Mouse (Mus musculus) layer of hippocampus, postnatal 14 days (tissue): ENCODE data around the gene Vmo1. TPM values are rescaled to one million over a fixed set of nuclear protein-coding genes. Genes with fewer than 3 reads are reported as not detected.
"Not testable (repeated sequence)": the region's sequence is repeated elsewhere in the genome, so short reads cannot be mapped to it uniquely, and the experiment has no call there.

Experiments used
- DNase-seq, 2 experiments: peaks; one replicate each; pipeline ENCODE4 v3.0.0; 2021 to 2022; ENCODE audit warnings: low spot score in 2 of 2, mixed read lengths in 1 of 2
- long read RNA-seq, 2 experiments: library from polyadenylated mRNA; stranded (forward); transcript quantifications; one replicate each; pipeline ENCODE4 v2.0.0; 2021
- total RNA-seq, 2 experiments: library from RNA; stranded (reverse); gene quantifications; 2 replicates each; pipeline ENCODE4 v1.2.3; 2021

The Vmo1 gene
- not detected for total RNA-seq
- long read RNA-seq, experiment 1, partial matches to known transcripts: 0 of 1 reads
- long read RNA-seq, experiment 1, other reads (novel, unspliced or antisense): 1 of 1 reads
- long read RNA-seq, experiment 2: 0 reads

GRCm38 (mm10) chr11:70514288-70514687 is at the start of gene Vmo1:
Gene Vmo1, minus strand, starts transcription at chr11:70514616.
- DNase-seq: no peak

GRCm38 (mm10) chr11:70563470-70564275 is 49.3 kb upstream of the Vmo1 start:
- DNase-seq: no peak

DNA sequence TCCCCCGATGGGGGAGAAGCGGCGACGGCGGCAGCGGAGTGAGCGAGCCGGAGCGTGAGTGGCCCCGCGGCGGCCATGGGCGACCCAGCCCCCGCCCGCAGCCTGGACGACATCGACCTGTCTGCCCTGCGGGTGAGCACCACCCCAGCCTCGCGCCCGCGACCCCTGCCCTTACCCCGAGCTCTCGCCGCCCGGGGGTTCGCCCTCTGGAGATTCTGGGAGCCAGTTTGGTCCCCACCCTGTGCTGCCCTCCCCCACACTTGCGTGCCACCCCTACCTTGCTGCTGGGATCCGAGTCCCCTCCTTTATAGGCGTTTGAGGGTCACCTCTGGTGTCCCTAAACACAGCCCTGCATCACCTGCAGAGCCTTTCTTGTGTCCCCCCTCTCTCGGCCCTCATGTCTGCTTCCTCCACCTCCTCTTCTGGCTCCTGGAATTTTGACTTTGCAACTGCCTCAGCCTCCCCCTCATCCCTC is 48.6 kb upstream of the Vmo1 start:
- DNase-seq: no peak

GRCm38 (mm10) chr11:70562287-70562994 is 48.0 kb upstream of the Vmo1 start, which contains the start of gene Mink1:
Gene Mink1, plus strand, starts transcription at chr11:70562881.
- peak; percentile 87 to 92 for DNase-seq

DNA sequence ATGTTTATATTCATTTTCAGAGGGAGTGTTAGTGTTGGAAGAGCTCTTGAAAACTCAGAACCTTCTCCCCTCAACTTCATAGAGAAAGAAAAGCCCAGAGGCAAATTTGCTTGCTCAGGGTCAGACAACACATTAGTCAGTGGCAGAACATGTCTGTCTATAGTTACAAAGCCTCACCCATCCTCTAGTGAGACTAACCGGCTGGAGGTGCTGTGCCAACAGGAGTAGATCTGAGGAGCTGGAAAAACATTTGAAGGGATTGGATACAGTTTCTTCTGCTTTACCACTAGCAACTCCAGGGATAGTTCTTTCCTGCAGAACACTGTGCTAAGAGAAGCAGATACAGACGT is 47.5 kb upstream of the Vmo1 start:
- no peak for DNase-seq

DNA sequence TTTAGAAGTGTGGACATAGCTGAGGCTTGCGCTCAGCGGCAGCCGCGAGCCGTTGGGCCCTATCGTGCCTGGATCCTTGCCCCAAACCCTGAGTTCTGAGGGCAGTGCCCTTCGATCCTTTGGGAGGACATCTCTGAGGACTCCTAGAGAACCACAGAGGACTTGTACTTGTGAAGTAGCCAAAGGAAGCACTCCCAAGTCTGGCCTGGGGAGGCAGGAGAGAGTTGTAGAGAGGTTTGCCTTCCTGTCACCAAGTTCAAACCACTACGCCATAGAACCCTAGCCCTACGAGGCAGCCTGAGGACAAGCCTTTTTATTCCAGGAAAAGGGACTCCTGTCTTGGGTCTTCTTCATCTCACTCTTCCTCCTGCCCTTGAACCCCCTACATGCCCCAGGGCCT is 43.1 kb upstream of the Vmo1 start:
- no peak for DNase-seq

- no peak for DNase-seq
These were observed 39.5 kb upstream of the Vmo1 start for GRCm38 (mm10) chr11:70553940-70554339.

- DNase-seq: no peak
These were observed 37.1 kb upstream of the Vmo1 start for GRCm38 (mm10) chr11:70551526-70551925.

GRCm38 (mm10) chr11:70544496-70544895 is 30.1 kb upstream of the Vmo1 start:
- no peak for DNase-seq

DNA sequence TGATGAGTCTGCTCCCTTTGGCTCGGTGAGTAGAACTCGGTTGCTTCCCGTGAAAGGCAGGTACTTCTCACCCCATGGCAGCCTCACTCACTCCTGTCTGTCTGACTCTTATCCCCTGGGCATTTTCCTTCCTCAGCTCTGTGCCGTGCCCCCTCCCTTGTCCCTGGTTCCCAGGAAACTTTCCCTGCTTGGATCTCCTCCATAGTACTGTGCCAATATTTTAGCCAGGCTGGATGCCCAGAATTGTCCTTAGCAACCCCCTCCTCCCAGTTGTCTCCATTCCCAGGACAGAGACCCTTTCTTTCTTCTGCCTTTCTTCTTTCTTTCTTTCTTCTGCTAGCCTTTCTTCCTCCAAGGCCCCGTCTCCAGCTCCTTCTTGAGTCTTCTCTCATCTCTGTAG is 27.0 kb upstream of the Vmo1 start:
- DNase-seq: peak in 1 of 2 experiments; percentile 51

- no peak for DNase-seq
These were observed 26.5 kb upstream of the Vmo1 start for GRCm38 (mm10) chr11:70540928-70541327.

GRCm38 (mm10) chr11:70539877-70540587 is 25.6 kb upstream of the Vmo1 start, which contains the start of gene Pld2:
Gene Pld2, plus strand, starts transcription at chr11:70540064.
- DNase-seq: peak; percentile 76 to 78

GRCm38 (mm10) chr11:70539423-70539822 is 25.0 kb upstream of the Vmo1 start:
- no peak for DNase-seq

- DNase-seq: no peak
These were observed 18.4 kb upstream of the Vmo1 start, which contains the start of gene Gm40193 for GRCm38 (mm10) chr11:70532839-70533238. Gene Gm40193, minus strand, starts transcription at chr11:70532939.

DNA sequence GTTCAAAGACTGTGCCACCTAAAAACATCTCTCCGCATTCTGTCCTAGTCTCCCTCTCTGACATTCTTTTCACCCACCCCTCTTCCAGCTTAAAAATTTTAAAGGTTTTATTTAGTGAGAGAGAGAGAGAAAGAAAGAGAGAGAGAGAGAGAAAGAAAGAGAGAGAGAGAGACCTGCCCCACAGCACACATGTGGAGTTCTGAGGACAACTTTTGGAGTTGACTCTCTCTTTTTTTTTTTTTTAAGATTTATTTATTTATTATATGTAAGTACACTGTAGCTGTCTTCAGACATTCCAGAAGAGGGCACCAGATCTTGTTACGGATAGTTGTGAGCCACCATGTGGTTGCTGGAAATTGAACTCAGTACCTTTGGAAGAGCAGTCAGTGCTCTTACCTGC is 16.6 kb upstream of the Vmo1 start:
- not testable (repeated sequence) for DNase-seq

- DNase-seq: no peak
These were observed 14.2 kb upstream of the Vmo1 start for GRCm38 (mm10) chr11:70528610-70529009.

- no peak for DNase-seq
These were observed 11.8 kb upstream of the Vmo1 start for GRCm38 (mm10) chr11:70526211-70526610.

- no peak for DNase-seq
These were observed 11.3 kb upstream of the Vmo1 start for GRCm38 (mm10) chr11:70525726-70526125.

GRCm38 (mm10) chr11:70525184-70525678 is 10.8 kb upstream of the Vmo1 start, which contains the start of gene Psmb6:
Gene Psmb6, plus strand, starts transcription at chr11:70525367.
- DNase-seq: peak; percentile 88 to 96

GRCm38 (mm10) chr11:70524782-70525181 is 10.4 kb upstream of the Vmo1 start:
- no peak for DNase-seq
